Mouse (Mus musculus): ENCODE data around the gene Dtx1. TPM values are rescaled to one million over a fixed set of nuclear protein-coding genes. Genes with fewer than 3 reads are reported as not detected.

Gene Dtx1
- polyA plus RNA-seq, 1 experiment from 2014 or later: 0.53 TPM

DNA sequence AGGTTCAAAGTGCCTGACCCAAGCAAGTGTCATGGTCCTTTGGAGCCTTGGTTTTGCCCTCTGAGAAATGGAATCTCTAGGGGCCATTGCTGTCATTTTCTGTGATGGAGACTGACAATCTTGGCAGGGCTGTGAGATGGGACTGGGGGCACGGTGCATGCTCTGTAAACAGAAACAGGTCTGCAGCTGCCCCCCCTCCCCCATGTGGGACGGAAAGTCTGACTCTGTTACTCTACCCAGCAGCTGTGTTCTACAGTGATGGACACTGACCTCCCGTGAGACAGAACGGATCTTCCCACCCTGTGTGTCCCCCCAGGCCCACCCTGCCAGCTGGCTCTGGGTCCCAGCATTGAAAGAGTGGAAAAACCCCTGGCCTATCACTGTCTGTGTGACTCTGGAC is 21.3 kb downstream of the Dtx1 start:
- Histone ChIP-seq H3K4me2 (no peak overlapping the region), H3K36me3 (ENCODE audit: control insufficient read depth, insufficient read depth, low read length) (no peaks in the 10 kb centered on the region), H3K4me3 (ENCODE audit: low read depth, low read length) (no peak overlapping the region), H3K9ac (ENCODE audit: low read depth, low read length) (no peak overlapping the region), H3K27ac (ENCODE audit: low read depth, low read length) (no peak overlapping the region), H3K27me3 (ENCODE audit: control insufficient read depth, insufficient read depth, low read length) (peaks cover 53% of the 10 kb centered on the region), H3K9me3 (replicated peaks; ENCODE audit: control insufficient read depth, low read length) (no peaks in the 10 kb centered on the region), H3K4me1 (ENCODE audit: control insufficient read depth, insufficient read depth, low read length) (peaks cover 8% of the 10 kb centered on the region)
- no peak for ATAC-seq (replicated peaks; ENCODE audit: insufficient number of reproducible peaks, low FRiP score, low TSS enrichment)
- WGBS (ENCODE audit: insufficient replicate concordance): 52% methylated on average over 4 of the region's 4 CpGs

DNA sequence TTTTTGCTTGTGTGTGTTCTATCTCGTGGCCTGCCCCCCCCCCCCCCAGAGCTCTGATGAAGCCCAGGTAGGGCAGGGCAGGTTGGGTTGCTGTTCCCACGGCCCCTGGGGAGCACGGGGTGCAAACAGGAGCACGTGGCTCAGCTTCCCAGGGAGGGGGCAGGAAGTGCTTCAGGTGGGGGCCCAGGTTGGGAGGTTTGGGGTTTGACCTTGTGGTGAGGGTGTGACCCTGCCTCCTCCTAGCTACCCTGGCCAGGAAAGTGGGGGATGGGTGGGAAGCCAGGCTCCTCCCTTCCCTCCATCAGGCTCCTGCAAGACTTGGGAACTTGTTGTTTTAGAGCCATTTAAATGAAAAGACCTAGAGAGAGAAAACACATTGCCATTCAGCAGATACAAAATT is 23.3 kb downstream of the Dtx1 start:
- ATAC-seq (replicated peaks; ENCODE audit: insufficient number of reproducible peaks, low FRiP score, low TSS enrichment): no peak
- peaks cover 46% of the 10 kb centered on the region for H3K27me3 ChIP-seq (ENCODE audit: control insufficient read depth, insufficient read depth, low read length)
- H3K9ac ChIP-seq (ENCODE audit: low read depth, low read length): no peak overlapping the region
- H3K27ac ChIP-seq (ENCODE audit: low read depth, low read length): no peak overlapping the region
- H3K4me1 ChIP-seq (ENCODE audit: control insufficient read depth, insufficient read depth, low read length): no peaks in the 10 kb centered on the region
- H3K4me2 ChIP-seq: no peak overlapping the region
- 27% methylated on average over 4 of the region's 4 CpGs for WGBS (ENCODE audit: insufficient replicate concordance)
- H3K4me3 ChIP-seq (ENCODE audit: low read depth, low read length): no peak overlapping the region
- H3K36me3 ChIP-seq (ENCODE audit: control insufficient read depth, insufficient read depth, low read length): no peaks in the 10 kb centered on the region
- no peaks in the 10 kb centered on the region for H3K9me3 ChIP-seq (replicated peaks; ENCODE audit: control insufficient read depth, low read length)

DNA sequence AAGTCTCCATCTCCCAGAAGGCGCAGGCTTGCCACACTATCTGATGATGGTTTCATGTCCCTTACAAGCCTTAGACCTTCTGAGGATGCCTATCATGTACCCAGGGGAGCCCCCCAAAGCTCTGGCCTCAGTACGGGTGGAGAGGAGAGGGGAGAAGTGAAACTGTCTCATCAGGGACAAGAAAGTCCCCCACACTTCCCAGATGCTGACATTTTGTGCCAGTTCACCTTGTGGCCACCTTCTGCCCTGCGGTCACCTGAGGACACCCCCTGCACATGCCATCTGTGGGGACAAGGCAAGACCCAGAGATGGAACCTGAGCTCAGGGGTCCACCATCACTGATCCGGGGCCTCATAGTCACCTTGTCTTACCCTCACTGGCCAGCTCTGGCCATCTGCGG is 23.8 kb downstream of the Dtx1 start:
- Histone ChIP-seq H3K36me3 (ENCODE audit: control insufficient read depth, insufficient read depth, low read length) (no peaks in the 10 kb centered on the region), H3K9ac (ENCODE audit: low read depth, low read length) (no peak overlapping the region), H3K4me2 (no peak overlapping the region), H3K4me3 (ENCODE audit: low read depth, low read length) (no peak overlapping the region), H3K9me3 (replicated peaks; ENCODE audit: control insufficient read depth, low read length) (no peaks in the 10 kb centered on the region), H3K27ac (ENCODE audit: low read depth, low read length) (no peak overlapping the region), H3K27me3 (ENCODE audit: control insufficient read depth, insufficient read depth, low read length) (peaks cover 46% of the 10 kb centered on the region), H3K4me1 (ENCODE audit: control insufficient read depth, insufficient read depth, low read length) (peaks cover 1% of the 10 kb centered on the region; the same call in 1 of the 2 replicates)
- WGBS (ENCODE audit: insufficient replicate concordance): 83% methylated on average over 5 of the region's 5 CpGs
- ATAC-seq (replicated peaks; ENCODE audit: insufficient number of reproducible peaks, low FRiP score, low TSS enrichment): no peak

DNA sequence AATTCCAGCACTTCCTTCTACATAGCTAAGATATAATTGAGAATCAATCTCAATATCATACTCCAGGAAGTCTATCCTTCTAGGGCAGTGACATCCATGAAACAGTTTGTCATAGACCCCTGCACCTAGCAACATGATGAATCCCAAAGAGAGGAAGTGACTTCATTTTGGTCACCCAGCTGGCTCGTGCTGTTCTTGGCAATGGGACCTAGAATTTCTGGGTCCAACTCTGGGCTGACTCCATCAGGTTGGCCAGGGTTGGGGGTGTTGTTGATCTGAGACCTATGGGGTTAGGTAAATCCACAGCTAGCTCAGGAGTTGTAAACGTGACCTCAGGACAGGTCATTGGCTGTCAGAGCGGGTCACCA is 24.3 kb downstream of the Dtx1 start:
- H3K36me3 ChIP-seq (ENCODE audit: control insufficient read depth, insufficient read depth, low read length): no peaks in the 10 kb centered on the region
- no peak overlapping the region for H3K9ac ChIP-seq (ENCODE audit: low read depth, low read length)
- H3K9me3 ChIP-seq (replicated peaks; ENCODE audit: control insufficient read depth, low read length): no peaks in the 10 kb centered on the region
- peaks cover 6% of the 10 kb centered on the region; the same call in 1 of the 2 replicates for H3K4me1 ChIP-seq (ENCODE audit: control insufficient read depth, insufficient read depth, low read length)
- no peak overlapping the region for H3K4me2 ChIP-seq
- H3K4me3 ChIP-seq (ENCODE audit: low read depth, low read length): no peak overlapping the region
- H3K27me3 ChIP-seq (ENCODE audit: control insufficient read depth, insufficient read depth, low read length): peaks cover 46% of the 10 kb centered on the region
- ATAC-seq (replicated peaks; ENCODE audit: insufficient number of reproducible peaks, low FRiP score, low TSS enrichment): no peak
- 82% methylated on average over 3 of the region's 3 CpGs for WGBS (ENCODE audit: insufficient replicate concordance)
- H3K27ac ChIP-seq (ENCODE audit: low read depth, low read length): no peak overlapping the region

DNA sequence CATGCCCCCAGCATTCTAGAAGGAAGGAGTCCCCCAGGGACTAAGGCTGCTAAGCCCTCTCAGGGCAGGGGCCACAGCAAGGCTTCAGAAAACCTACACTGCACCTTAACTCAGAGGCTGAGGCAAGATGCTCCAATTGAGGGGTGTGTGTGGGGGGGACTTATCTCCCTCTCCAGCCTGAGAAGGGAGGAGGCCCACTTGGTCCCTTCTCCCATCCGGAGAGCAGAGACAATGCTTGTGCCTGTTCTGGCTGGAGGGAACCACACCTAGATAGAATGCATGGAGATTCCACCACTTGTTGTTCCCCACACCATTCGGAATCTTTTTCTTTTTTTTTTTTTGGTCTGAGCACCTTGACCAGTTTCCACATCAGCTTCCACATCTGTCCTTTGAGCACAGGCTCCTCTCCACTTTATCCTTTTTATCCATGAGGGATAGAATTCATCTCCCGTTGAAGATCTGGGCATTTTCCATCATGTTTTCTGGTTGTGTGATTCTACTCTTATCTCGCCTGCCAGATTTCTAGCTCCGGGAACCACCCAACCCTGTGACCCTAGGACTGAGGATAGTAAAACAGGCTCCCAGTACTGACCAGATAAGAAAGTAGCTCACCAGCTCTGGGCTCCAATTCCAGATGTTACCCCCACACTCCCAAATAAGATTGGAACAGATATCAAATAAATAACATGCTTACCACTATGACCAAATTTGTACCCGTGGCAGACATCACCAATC is 24.8 kb downstream of the Dtx1 start:
- peaks cover 46% of the 10 kb centered on the region for H3K27me3 ChIP-seq (ENCODE audit: control insufficient read depth, insufficient read depth, low read length)
- WGBS (ENCODE audit: insufficient replicate concordance): 44% methylated on average over 6 of the region's 6 CpGs
- no peak overlapping the region for H3K9ac ChIP-seq (ENCODE audit: low read depth, low read length)
- H3K4me1 ChIP-seq (ENCODE audit: control insufficient read depth, insufficient read depth, low read length): peaks cover 7% of the 10 kb centered on the region; the same call in 1 of the 2 replicates
- H3K36me3 ChIP-seq (ENCODE audit: control insufficient read depth, insufficient read depth, low read length): no peaks in the 10 kb centered on the region
- no peak for ATAC-seq (replicated peaks; ENCODE audit: insufficient number of reproducible peaks, low FRiP score, low TSS enrichment)
- no peak overlapping the region for H3K27ac ChIP-seq (ENCODE audit: low read depth, low read length)
- no peak overlapping the region for H3K4me2 ChIP-seq
- no peak overlapping the region for H3K4me3 ChIP-seq (ENCODE audit: low read depth, low read length)
- H3K9me3 ChIP-seq (replicated peaks; ENCODE audit: control insufficient read depth, low read length): no peaks in the 10 kb centered on the region

DNA sequence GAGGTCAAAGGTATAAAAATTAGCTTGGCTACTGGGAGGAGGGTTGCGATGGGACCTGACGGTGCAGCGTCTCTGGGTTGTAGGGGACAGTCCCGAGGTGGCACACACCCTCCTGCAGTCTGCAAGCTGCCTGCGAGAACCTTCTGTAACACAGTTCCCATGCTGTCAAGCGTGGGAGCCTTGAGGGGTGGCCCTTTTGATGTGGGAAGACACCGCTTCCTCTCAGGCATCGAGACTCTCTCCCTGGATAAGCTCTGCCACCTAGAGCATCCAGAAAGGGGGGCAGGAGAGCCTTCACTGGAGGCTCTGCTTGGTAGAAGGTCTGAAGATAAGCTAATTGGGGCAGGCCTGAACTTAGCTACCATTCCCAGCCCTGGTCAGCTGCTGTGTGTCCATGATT is 26.0 kb downstream of the Dtx1 start:
- H3K4me3 ChIP-seq (ENCODE audit: low read depth, low read length): no peak overlapping the region
- H3K27me3 ChIP-seq (ENCODE audit: control insufficient read depth, insufficient read depth, low read length): peaks cover 50% of the 10 kb centered on the region
- WGBS (ENCODE audit: insufficient replicate concordance): 68% methylated on average over 8 of the region's 8 CpGs
- H3K9ac ChIP-seq (ENCODE audit: low read depth, low read length): no peak overlapping the region
- no peaks in the 10 kb centered on the region for H3K9me3 ChIP-seq (replicated peaks; ENCODE audit: control insufficient read depth, low read length)
- no peaks in the 10 kb centered on the region for H3K36me3 ChIP-seq (ENCODE audit: control insufficient read depth, insufficient read depth, low read length)
- no peak for ATAC-seq (replicated peaks; ENCODE audit: insufficient number of reproducible peaks, low FRiP score, low TSS enrichment)
- no peak overlapping the region for H3K4me2 ChIP-seq
- peaks cover 7% of the 10 kb centered on the region; the same call in 1 of the 2 replicates for H3K4me1 ChIP-seq (ENCODE audit: control insufficient read depth, insufficient read depth, low read length)
- H3K27ac ChIP-seq (ENCODE audit: low read depth, low read length): no peak overlapping the region

DNA sequence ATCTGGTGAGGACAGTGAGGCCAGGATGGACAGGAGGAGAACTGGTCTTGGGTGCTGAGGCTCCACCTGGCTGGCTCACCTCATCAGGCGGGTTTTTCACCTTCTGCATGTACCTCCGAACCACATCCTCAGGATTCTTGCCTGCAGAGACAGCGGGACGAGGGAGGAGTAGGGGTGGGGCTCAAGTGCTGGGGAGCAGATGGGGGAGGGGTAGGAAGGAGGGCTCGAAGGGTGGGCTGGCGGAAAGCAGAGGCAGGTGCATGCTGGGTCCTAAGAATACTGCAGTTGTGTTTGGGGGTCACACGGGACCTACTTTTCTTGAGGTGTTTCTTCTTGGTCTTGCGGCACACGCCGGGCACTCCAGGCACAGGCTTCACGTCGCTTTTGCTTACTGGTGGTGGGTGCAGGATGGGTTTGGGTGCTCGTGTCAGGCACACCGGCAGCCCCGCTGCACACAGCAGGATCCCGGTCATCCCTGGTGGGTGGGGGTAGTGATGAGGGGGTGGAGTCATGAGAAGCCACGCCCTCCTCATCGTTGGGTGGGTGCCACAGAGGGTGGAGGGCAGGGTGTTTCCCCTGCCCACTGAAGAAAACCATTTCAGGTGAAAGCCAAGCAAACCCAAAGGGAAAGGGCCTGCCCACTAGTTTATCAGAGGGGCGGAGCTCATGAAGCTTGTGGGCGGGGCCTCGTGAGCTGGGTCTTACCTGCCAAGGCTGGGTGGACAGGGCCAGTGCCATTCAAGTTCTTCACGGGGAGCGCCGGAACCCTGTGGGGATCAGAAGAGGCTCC is 28.6 kb downstream of the Dtx1 start:
- H3K27ac ChIP-seq (ENCODE audit: low read depth, low read length): no peak overlapping the region
- H3K9ac ChIP-seq (ENCODE audit: low read depth, low read length): no peak overlapping the region
- WGBS (ENCODE audit: insufficient replicate concordance): 9% methylated on average over 24 of the region's 24 CpGs
- H3K4me1 ChIP-seq (ENCODE audit: control insufficient read depth, insufficient read depth, low read length): peaks cover 10% of the 10 kb centered on the region; the same call in 1 of the 2 replicates
- no peak overlapping the region for H3K4me3 ChIP-seq (ENCODE audit: low read depth, low read length)
- H3K27me3 ChIP-seq (ENCODE audit: control insufficient read depth, insufficient read depth, low read length): peaks cover 52% of the 10 kb centered on the region
- ATAC-seq (replicated peaks; ENCODE audit: insufficient number of reproducible peaks, low FRiP score, low TSS enrichment): no peak
- H3K4me2 ChIP-seq: no peak overlapping the region
- no peaks in the 10 kb centered on the region for H3K36me3 ChIP-seq (ENCODE audit: control insufficient read depth, insufficient read depth, low read length)
- H3K9me3 ChIP-seq (replicated peaks; ENCODE audit: control insufficient read depth, low read length): no peaks in the 10 kb centered on the region

DNA sequence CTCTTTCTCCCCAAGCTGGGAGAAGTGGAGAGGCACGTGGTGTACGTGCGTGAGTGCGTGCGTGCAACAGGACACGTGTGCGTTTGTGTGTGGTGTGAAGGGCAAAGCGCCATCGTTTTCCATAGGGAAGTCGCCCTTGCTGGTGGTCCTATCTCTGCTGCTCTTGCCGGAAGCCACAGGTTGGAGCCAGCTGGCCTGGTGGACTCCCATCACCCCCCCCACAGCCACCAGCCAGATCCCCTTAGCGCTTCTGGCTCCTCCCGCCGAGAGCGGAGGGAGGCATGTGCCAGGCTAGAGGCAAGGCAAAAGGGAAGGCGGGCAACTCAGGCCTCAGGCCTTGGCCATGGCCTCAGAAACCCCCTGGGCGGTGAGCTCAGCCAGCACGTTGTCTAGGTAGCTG is 30.8 kb downstream of the Dtx1 start:
- Histone ChIP-seq H3K9me3 (replicated peaks; ENCODE audit: control insufficient read depth, low read length) (no peaks in the 10 kb centered on the region), H3K4me2 (no peak overlapping the region), H3K36me3 (ENCODE audit: control insufficient read depth, insufficient read depth, low read length) (no peaks in the 10 kb centered on the region), H3K4me3 (ENCODE audit: low read depth, low read length) (no peak overlapping the region), H3K27me3 (ENCODE audit: control insufficient read depth, insufficient read depth, low read length) (peaks cover 48% of the 10 kb centered on the region), H3K4me1 (ENCODE audit: control insufficient read depth, insufficient read depth, low read length) (peaks cover 10% of the 10 kb centered on the region; the same call in 1 of the 2 replicates), H3K27ac (ENCODE audit: low read depth, low read length) (no peak overlapping the region), H3K9ac (ENCODE audit: low read depth, low read length) (no peak overlapping the region)
- WGBS (ENCODE audit: insufficient replicate concordance): 79% methylated on average over 18 of the region's 18 CpGs
- ATAC-seq (replicated peaks; ENCODE audit: insufficient number of reproducible peaks, low FRiP score, low TSS enrichment): no peak

Measured in heart, embryonic 11.5 days (tissue).